Mouse (Mus musculus): ENCODE results near the gene Slc25a17.

- TF ChIP-seq CTCF (IDR thresholded peaks at IDR 0.05; ENCODE audit: borderline replicate concordance, extremely low read depth, insufficient read depth, insufficient read length), result no peak
- no peak for TF ChIP-seq POLR2A (IDR thresholded peaks at IDR 0.05; ENCODE audit: borderline replicate concordance, extremely low read depth, insufficient read depth, insufficient read length, poor library complexity, severe bottlenecking)
These were observed 60.0 kb downstream of the Slc25a17 start for GRCm38 (mm10) chr15:81300520-81301069.
